Mouse (Mus musculus) liver, postnatal 0 days (tissue): Measurements from ENCODE around the gene Prpf8.

Experiments used
- CTCF ChIP-seq: sonication (generic); IDR thresholded peaks from 2 replicates; pipeline ENCODE4 v1.5.1; 2016; ENCODE audit warnings: antibody characterized with exemption, low read depth
- EP300 ChIP-seq: IDR thresholded peaks from 2 replicates; pipeline ENCODE4 v1.6.1; 2016; ENCODE audit warnings: antibody characterized with exemption, low read depth, mild to moderate bottlenecking

- TF ChIP-seq CTCF: no peak
- TF ChIP-seq EP300: no peak
Observed at GRCm38 (mm10) chr11:75465051-75465450, 21.6 kb upstream of the Prpf8 start.
